Mouse (Mus musculus) embryonic facial prominence, embryonic 15.5 days (tissue): Measurements from ENCODE around the gene Zan. TPM values are rescaled to one million over a fixed set of nuclear protein-coding genes. Genes with fewer than 3 reads are reported as not detected.
A peak's percentile ranks its signal among the peaks of the same experiment; 100 is the strongest.

Experiments used
- ATAC-seq: fragments of 200-750 bp; cut with Nextera tagmentation; 2 replicates; pipeline ENCODE4 v1.8.0; 2017; ENCODE audit warnings: low read depth, moderate TSS enrichment; ENCODE audit not compliant: insufficient number of reproducible peaks, low FRiP score, low TSS enrichment
- H3K27ac ChIP-seq: fragments of 300-500 bp; sonication (generic); replicated peaks from 2 replicates; pipeline ENCODE4 v1.5.1; 2015; ENCODE audit warnings: mild to moderate bottlenecking, inconsistent platforms
- H3K27me3 ChIP-seq: fragments of 300-500 bp; sonication (generic); 2 replicates; pipeline ENCODE4 v1.6.1; 2015; ENCODE audit warnings: inconsistent platforms
- H3K36me3 ChIP-seq: fragments of 300-500 bp; sonication (generic); 2 replicates; pipeline ENCODE4 v1.6.1; 2015; ENCODE audit warnings: mild to moderate bottlenecking, inconsistent platforms
- H3K4me1 ChIP-seq: fragments of 300-500 bp; sonication (generic); 2 replicates; pipeline ENCODE4 v1.6.1; 2015; ENCODE audit warnings: inconsistent platforms
- H3K4me2 ChIP-seq: fragments of 300-500 bp; sonication (generic); replicated peaks from 2 replicates; pipeline ENCODE4 v1.6.1; 2015; ENCODE audit warnings: mild to moderate bottlenecking, inconsistent platforms
- H3K4me3 ChIP-seq: fragments of 300-500 bp; sonication (generic); replicated peaks from 2 replicates; pipeline ENCODE4 v1.5.1; 2015; ENCODE audit warnings: mild to moderate bottlenecking, inconsistent platforms
- H3K9ac ChIP-seq: fragments of 300-500 bp; sonication (generic); 2 replicates; pipeline ENCODE4 v1.6.1; 2015; ENCODE audit warnings: inconsistent platforms
- H3K9me3 ChIP-seq: fragments of 300-500 bp; sonication (generic); replicated peaks from 2 replicates; pipeline ENCODE4 v1.6.1; 2016; ENCODE audit warnings: inconsistent platforms
- WGBS: fragments of 180-500 bp; shearing (Covaris S2); methylation state at CpG from one replicate; pipeline ENCODE4 v1.1.7; 2015; 5-methylcytosine and 5-hydroxymethylcytosine counted together
- polyA plus RNA-seq: library from polyadenylated mRNA; unstranded; fragments of >200 nt; fragmentation: Nextera tagmentation; extraction: Ambion mirVana; gene quantifications from 2 replicates; pipeline ENCODE4 v1.2.1, GENCODE M21; 2015

The Zan gene
- polyA plus RNA-seq, 1 experiment from 2014 or later: 0.23 TPM

GRCm38 (mm10) chr5:137349384-137350204 lies 127.3 kb downstream of the Zan start, which contains the start of gene Ephb4:
Gene Ephb4 (plus strand): TSS chr5:137350109.
- 1% methylated on average over 32 of the region's 32 CpGs for WGBS
- Histone ChIP-seq H3K4me3 (peak within 1 kb of the TSS; percentile 79), H3K36me3 (peaks cover 8% of the 10 kb centered on the region), H3K9ac (peak within 1 kb of the TSS; percentile 91), H3K9me3 (no peaks in the 10 kb centered on the region), H3K27ac (peak within 1 kb of the TSS; percentile 96), H3K4me2 (peak within 1 kb of the TSS; percentile 77), H3K4me1 (peaks cover 43% of the 10 kb centered on the region), H3K27me3 (no peaks in the 10 kb centered on the region)
- ATAC-seq: peak; percentile 98

DNA sequence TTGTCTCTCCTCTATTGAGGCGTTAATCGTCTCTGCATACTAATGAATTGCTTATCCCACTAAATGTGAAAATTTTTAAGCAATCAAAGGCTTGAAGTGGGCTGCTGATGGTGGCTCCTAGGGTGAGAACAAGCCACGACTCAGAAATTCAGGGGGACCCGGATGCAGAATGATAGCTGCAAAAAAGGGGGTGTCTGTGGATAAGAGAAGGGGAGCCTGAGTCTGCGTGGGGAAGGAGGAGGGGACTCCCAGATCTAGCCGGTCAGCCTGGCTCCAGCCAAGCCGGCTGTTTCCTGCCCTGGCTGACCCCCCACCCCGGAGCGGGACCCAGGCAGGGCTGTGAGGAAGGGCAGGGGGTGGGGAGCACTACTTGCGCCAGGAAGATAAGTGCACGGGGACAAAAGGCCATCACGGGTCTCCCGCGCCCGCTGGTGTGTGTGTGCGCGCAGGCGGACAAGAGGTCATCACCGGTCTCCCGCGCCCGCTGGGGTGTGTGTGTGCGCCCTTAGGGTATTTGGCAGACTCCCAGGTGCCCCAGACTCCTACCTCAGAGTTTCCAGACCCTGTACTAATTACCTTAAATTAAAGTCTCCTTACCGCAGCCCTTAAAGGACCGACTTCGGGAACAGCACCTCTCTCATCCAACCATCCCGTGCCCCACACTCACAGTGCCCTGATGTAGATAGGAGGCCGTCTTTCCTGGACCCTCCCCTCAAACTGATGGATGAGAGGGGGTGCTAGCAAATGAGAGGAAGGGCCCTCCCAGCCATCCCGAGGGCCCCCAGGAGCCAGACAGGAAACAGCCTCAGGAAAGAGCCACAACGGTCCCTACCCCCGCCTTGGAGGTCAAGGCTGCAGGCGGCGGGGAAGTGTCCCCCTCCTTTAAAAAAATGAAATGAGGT lies 128.1 kb downstream of the Zan start:
- Histone ChIP-seq H3K27ac (peak overlapping the region; percentile 96), H3K27me3 (no peaks in the 10 kb centered on the region), H3K4me3 (peak overlapping the region; percentile 79), H3K36me3 (no peaks in the 10 kb centered on the region; the same call in 1 of the 2 replicates), H3K9ac (peak overlapping the region; percentile 91), H3K4me1 (peaks cover 37% of the 10 kb centered on the region), H3K4me2 (peak overlapping the region; percentile 77), H3K9me3 (no peaks in the 10 kb centered on the region)
- ATAC-seq: no peak
- 3% methylated on average over 33 of the region's 33 CpGs for WGBS

DNA sequence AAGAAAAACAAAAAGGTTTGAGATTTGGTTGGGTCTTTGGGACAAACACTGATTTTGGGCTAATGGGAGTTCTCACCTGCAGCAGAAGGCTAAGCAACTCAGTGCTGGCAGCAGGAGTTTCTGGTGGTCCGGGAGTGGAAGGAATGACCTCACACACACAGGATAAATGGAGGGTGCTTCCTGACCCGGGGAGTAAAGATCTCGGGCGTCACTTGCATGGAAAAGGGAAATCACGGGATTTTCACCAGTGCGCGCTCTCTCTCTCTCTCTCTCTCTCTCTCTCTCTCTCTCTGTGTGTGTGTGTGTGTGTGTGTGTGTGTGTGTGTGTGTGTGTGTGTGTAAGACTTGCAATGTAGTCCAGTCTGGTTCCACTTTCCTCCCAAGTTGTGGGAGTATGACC lies 129.0 kb downstream of the Zan start:
- ATAC-seq: no peak
- Histone ChIP-seq H3K9me3 (no peaks in the 10 kb centered on the region), H3K4me3 (no peak overlapping the region), H3K4me2 (no peak overlapping the region), H3K27me3 (no peaks in the 10 kb centered on the region), H3K9ac (no peak overlapping the region), H3K4me1 (peaks cover 33% of the 10 kb centered on the region), H3K36me3 (no peaks in the 10 kb centered on the region), H3K27ac (no peak overlapping the region)
- 35% methylated on average over 7 of the region's 7 CpGs for WGBS

- Histone ChIP-seq H3K4me1 (peaks cover 24% of the 10 kb centered on the region), H3K27ac (no peak overlapping the region), H3K4me3 (no peak overlapping the region), H3K9ac (no peak overlapping the region), H3K36me3 (no peaks in the 10 kb centered on the region), H3K27me3 (no peaks in the 10 kb centered on the region), H3K9me3 (no peaks in the 10 kb centered on the region), H3K4me2 (no peak overlapping the region)
- no peak for ATAC-seq
- 83% methylated on average over 4 of the region's 4 CpGs for WGBS
Measured at GRCm38 (mm10) chr5:137346983-137347382, 129.9 kb downstream of the Zan start.

GRCm38 (mm10) chr5:137346388-137346787 lies 130.5 kb downstream of the Zan start:
- WGBS: 88% methylated on average over 1 of the region's 1 CpGs
- Histone ChIP-seq H3K9ac (no peak overlapping the region), H3K36me3 (no peaks in the 10 kb centered on the region), H3K27me3 (no peaks in the 10 kb centered on the region), H3K27ac (no peak overlapping the region), H3K4me2 (no peak overlapping the region), H3K4me3 (no peak overlapping the region), H3K4me1 (peaks cover 19% of the 10 kb centered on the region), H3K9me3 (no peaks in the 10 kb centered on the region)
- no peak for ATAC-seq

DNA sequence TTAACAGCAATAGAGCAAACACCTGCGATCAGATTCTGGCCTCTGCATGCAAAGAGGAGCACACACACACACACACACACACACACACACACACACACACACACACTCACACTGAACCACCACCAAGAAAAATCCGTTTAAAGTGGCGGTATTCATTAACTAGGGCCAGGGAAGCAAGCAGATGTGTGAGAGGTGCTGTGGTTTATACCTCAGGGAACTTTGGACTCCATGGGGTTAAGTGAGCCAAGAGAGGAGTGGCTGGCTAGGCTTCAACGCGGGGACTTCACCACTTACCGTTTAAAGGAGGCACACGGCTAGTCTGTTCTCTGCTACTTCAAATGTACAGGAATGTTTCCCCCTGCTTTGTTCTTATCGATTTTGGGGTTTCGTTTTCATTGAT lies 131.0 kb downstream of the Zan start:
- no peaks in the 10 kb centered on the region for H3K27me3 ChIP-seq
- no peaks in the 10 kb centered on the region for H3K9me3 ChIP-seq
- H3K9ac ChIP-seq: no peak overlapping the region
- no peak overlapping the region for H3K4me2 ChIP-seq
- H3K4me3 ChIP-seq: no peak overlapping the region
- H3K4me1 ChIP-seq: peaks cover 16% of the 10 kb centered on the region
- H3K36me3 ChIP-seq: no peaks in the 10 kb centered on the region
- ATAC-seq: no peak
- 16% methylated on average over 9 of the region's 9 CpGs for WGBS
- no peak overlapping the region for H3K27ac ChIP-seq

DNA sequence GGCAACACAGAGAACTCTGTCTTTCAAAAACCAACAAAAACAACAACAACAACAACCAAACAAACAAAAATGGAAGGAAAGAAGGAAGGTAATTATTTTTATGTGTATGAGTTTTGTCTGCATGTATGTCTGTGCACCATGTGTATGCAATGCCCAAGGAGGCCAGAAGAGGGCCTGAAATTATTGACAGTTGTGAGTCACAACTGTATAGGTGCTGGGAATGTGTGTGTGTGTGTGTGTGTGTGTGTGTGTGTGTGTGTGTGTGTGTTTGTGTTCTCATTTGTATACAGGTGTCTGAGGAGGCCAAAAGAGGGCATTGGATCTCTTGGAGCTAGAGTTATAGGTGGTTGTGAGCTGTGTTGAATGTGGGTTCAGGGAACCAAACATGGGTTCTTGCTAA lies 133.0 kb downstream of the Zan start:
- Histone ChIP-seq H3K4me1 (peaks cover 23% of the 10 kb centered on the region), H3K36me3 (no peaks in the 10 kb centered on the region), H3K27ac (no peak overlapping the region), H3K9ac (no peak overlapping the region), H3K9me3 (no peaks in the 10 kb centered on the region), H3K4me3 (no peak overlapping the region), H3K27me3 (no peaks in the 10 kb centered on the region), H3K4me2 (no peak overlapping the region)
- ATAC-seq: no peak

- Histone ChIP-seq H3K9me3 (no peaks in the 10 kb centered on the region), H3K27ac (no peak overlapping the region), H3K27me3 (no peaks in the 10 kb centered on the region), H3K4me2 (no peak overlapping the region), H3K4me1 (peaks cover 18% of the 10 kb centered on the region), H3K4me3 (no peak overlapping the region), H3K36me3 (no peaks in the 10 kb centered on the region), H3K9ac (no peak overlapping the region)
- ATAC-seq: no peak
- 91% methylated on average over 5 of the region's 5 CpGs for WGBS
Measured at GRCm38 (mm10) chr5:137343412-137343811, 133.5 kb downstream of the Zan start.

GRCm38 (mm10) chr5:137342407-137343012 lies 134.4 kb downstream of the Zan start:
- no peak overlapping the region for H3K9ac ChIP-seq
- H3K27me3 ChIP-seq: no peaks in the 10 kb centered on the region
- H3K4me3 ChIP-seq: no peak overlapping the region
- 60% methylated on average over 7 of the region's 7 CpGs for WGBS
- peaks cover 16% of the 10 kb centered on the region for H3K4me1 ChIP-seq
- no peak overlapping the region for H3K4me2 ChIP-seq
- H3K27ac ChIP-seq: no peak overlapping the region
- H3K36me3 ChIP-seq: no peaks in the 10 kb centered on the region
- no peak for ATAC-seq
- H3K9me3 ChIP-seq: no peaks in the 10 kb centered on the region

GRCm38 (mm10) chr5:137340222-137340621 lies 136.6 kb downstream of the Zan start:
- Histone ChIP-seq H3K27ac (peak overlapping the region; percentile 89), H3K9ac (no peak overlapping the region), H3K4me3 (no peak overlapping the region), H3K27me3 (no peaks in the 10 kb centered on the region), H3K9me3 (no peaks in the 10 kb centered on the region), H3K36me3 (no peaks in the 10 kb centered on the region), H3K4me1 (peaks cover 13% of the 10 kb centered on the region), H3K4me2 (no peak overlapping the region)
- WGBS: 78% methylated on average over 6 of the region's 6 CpGs
- no peak for ATAC-seq
